Mouse (Mus musculus): Measurements from ENCODE around the gene Cdr2. TPM values are rescaled to one million over a fixed set of nuclear protein-coding genes. Genes with fewer than 3 reads are reported as not detected.
"Not testable (repeated sequence)": the region's sequence is repeated elsewhere in the genome, so short reads cannot be mapped to it uniquely, and the experiment has no call there.

Gene Cdr2
- total RNA-seq (2014; fragmentation: Nextera tagmentation) (32.2 and 39.0 TPM in 2 replicates), total RNA-seq (2017) (42.9 and 61.6 TPM in 2 replicates)

DNA sequence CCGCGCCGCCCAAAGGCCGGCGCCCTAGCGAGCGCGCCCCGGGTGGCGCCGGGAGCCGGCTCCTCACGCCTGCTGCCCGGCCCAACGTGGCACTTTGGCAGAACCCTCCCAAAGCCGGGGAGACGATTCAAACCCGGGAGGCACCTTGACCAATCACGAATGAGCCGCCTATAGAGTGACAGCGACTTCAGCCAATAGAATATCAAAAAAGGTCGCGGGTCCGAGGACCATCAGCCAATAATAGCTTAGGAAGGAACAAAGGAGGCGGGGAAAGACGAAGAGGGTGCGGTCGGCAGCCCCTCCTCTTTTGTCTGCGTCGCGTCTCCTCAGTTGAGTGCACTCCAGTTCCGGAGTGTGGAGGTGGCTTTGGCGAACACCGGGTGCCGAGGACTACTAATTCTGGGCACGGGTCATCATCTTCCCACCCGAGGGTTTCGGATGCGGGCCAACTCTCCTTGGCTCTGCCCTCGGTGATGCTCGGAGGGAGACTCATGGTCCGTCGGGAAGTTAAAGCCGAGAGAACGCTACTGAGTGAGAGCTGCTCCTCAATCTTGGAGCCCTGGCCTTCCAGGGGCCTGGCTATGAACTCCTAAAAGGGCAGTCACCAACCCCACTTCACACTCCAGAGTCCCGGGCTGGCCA lies at the start of gene Cdr2, which contains the start of gene Mfsd13b:
TSS of gene Cdr2 (minus strand) at position 113 of the 642 bp plus-strand sequence.
TSS of gene Mfsd13b (plus strand) at position 310 of the 642 bp plus-strand sequence.
- peak; percentile 84 for ATAC-seq (replicated peaks; ENCODE audit: low FRiP score, low TSS enrichment, poor library complexity, severe bottlenecking)

DNA sequence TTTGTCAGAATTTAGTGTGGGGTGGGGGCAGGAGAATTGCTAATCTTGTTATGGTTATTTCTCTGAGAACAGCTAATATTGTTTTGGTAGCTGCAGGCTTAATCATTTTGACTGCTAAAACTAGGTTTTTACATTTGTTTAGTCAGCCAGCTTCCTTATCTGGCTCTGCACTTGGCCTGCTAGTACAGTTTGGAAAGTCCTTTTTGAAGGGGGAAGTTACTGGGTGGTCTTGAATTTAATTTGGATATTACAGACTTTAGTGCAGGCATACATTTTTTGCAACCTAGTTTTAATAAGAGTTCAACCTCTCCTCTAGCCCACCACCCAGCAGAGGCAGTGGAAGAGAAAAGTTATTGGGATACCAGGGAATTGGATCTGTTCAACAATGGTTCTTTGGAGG lies 47.8 kb upstream of the Cdr2 start:
- ATAC-seq (replicated peaks; ENCODE audit: low FRiP score, low TSS enrichment, poor library complexity, severe bottlenecking) = not testable (repeated sequence)

DNA sequence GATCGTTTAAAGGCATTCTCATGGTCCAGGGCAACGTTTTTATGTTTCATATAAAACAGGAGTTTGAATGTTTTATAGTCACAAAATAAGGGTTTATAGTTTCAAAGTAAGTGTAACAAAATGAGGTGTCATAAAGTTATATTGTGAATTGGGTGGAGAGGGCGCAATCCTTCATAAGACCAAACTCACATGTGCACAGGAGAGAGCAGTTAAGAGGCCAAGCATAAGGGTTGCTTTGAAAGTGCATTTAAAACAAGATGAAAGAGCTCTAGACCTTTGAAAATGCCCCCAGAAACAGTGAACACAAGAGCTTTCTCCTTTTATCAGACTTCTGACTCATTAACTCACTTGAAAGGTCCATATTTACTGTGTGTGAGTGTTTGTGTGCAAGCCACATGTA lies 44.2 kb upstream of the Cdr2 start:
- no peak for ATAC-seq (replicated peaks; ENCODE audit: low FRiP score, low TSS enrichment, poor library complexity, severe bottlenecking)

DNA sequence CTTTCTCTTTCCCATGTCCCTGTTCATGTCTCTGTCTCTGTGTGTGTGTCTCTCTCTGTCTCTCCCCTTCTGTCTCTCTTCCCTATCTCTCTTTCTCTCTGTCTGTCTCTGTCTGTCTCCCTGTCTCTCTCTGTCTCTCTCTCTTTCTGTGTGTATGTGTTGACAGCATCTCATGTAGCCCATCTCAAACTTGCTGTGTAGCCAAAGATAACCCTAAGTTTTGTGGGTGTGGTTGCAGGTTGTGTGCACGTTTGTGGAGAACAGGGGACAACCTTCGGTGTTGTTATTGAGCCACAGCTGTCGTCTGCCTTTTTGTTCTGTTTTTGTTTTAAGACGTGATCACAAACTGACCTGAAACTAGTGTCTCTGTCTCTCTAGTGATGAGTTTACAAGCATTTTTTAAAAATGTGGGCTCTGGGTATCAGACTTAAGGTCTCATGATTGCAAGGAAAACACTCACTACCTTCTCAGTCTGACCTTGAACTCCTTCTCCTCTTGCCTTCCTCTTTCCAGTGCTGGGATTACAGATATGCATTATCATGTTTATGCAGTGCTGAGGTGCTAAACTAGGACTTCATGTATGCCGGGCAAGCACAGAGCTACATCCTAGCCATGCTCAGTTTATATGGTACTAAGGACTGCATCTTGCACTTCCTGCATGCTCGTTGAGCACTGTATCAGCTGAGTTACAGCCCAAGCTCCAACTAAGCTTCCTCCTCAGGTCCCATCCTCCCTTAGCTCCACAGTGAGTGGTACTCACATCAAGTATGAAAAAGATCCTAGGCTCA lies 43.3 kb upstream of the Cdr2 start:
- ATAC-seq (replicated peaks; ENCODE audit: low FRiP score, low TSS enrichment, poor library complexity, severe bottlenecking) = peak; percentile 59; the same call in 1 of the 2 replicates

DNA sequence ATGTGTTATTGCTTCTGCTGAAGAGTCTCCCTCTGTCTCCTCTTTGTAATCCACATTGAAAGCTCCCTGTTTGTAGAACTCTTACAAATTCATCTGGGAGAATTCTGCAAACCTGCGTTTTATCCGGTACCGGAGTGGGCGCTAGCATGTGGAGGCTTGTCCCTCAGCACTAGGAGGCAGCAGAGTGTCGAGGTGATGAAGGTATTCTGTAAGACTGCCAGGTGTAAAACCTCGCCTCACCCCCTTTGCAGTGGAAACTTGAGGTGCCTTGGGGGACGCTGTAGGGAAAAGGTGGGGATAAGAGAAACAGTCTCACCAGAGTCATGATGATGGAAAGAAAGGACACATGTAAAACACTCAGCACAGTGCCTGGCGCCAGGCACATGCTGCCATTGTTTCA lies 38.2 kb upstream of the Cdr2 start:
- ATAC-seq (replicated peaks; ENCODE audit: low FRiP score, low TSS enrichment, poor library complexity, severe bottlenecking) = peak; percentile 57; the same call in 1 of the 2 replicates

DNA sequence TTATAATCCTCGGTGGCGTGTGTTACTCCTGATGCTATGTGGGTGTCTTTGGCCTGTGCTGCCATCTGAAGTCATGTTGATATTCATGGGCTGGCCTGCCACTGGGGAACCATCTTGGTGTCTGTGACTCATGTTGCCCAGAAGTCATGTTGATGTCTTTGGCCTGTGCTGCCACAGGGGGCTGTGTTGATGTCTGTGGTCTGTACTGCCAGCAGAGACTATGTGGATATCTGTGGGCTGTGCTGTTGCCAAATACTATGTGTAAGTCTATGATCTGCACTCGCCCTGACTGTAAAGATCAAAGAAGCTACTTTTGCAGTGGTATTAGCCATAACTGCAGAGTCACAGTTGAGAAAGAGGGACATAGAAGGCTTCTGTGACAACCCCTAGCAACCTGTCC lies 36.7 kb upstream of the Cdr2 start:
- peak; percentile 55; the same call in 1 of the 2 replicates for ATAC-seq (replicated peaks; ENCODE audit: low FRiP score, low TSS enrichment, poor library complexity, severe bottlenecking)

DNA sequence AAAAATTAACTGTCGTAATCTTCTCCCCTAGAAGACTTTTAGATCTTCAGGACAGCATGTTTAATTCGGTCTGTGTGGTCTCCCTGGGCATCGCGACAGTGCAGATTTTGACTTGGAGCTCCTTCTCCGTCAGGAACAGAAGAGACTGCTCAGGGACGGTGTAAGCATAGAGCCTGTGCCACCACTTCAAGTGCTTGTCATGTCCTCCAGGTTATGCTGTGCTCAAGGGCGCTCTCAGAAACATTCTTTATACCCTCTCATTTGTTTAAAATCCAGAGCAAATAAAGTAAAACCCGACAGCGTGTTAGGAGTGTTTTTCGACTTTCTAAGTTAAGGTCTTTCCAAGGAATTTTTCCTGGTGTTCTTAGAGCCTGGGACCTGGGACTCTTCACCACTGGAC lies 32.4 kb upstream of the Cdr2 start:
- ATAC-seq (replicated peaks; ENCODE audit: low FRiP score, low TSS enrichment, poor library complexity, severe bottlenecking) = no peak

DNA sequence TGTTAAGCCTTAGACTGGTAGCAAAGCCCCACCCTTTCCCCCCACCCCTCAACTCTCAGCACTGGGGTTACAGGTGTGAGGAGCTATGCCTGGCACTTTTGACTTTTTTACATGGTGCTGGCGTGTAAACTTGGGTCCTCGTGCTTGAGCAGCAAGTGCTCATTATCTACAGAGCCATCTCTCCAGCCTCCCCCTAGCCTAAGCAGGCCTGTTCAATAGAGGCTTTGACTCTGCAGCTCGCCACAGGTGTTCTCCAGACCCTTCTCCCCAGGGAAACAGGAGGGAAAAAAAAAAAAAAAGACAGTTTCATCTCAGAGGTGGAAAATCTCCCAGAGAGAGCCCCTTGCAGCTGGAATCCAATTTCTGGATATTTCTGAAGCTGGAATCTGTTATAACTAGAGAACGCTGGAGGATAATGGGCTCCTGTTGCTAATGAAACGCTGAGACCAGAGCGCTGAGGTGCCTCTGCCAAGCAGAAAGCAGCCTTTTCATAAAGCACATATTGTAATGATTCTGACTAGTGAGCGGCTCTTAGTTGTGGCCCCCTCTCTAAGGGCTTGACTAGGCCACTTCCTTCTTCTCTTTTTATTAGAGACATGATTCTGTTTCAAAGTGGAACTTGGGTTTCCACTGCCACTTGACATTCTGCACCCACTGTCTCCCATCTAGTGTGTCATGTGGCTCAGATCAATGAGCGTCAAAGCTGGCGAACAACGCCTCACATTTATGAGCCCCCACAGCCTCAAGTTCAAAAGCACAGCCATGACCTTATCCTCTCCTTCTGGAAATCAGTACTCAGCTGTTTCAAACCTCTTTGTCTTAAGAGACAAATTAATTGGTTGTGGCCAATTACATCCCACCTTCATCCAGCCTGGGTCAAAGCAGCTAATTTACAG lies 29.9 kb upstream of the Cdr2 start:
- no peak for ATAC-seq (replicated peaks; ENCODE audit: low FRiP score, low TSS enrichment, poor library complexity, severe bottlenecking)

DNA sequence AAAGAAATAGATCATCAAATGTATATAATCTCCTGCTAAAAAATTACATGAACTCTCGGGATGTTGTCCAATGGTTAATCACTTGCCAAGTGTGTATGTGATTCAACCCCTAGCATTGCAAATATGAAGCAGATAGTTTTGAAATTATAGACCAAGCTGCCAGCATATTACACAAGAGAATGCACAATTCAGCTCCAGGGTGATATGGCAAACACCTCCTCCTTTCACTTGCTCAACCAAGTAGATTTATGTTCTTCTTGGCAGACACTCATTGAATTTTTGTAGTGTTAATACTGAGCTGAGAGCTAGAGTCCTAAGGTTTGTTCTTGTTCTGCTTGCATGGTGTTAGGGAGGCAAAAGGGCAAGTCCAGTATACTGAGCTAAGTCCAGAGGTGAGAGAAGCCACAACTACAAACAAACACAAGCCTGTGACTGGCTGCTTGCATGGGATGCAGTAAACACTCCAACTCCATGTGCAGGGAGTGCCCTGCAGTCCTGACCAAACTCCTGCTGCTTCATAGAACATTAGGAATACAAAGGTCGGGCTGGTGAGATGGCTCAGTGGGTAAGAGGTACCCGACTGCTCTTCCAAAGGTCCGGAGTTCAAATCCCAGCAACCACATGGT lies 21.8 kb upstream of the Cdr2 start:
- ATAC-seq (replicated peaks; ENCODE audit: low FRiP score, low TSS enrichment, poor library complexity, severe bottlenecking) = no peak

DNA sequence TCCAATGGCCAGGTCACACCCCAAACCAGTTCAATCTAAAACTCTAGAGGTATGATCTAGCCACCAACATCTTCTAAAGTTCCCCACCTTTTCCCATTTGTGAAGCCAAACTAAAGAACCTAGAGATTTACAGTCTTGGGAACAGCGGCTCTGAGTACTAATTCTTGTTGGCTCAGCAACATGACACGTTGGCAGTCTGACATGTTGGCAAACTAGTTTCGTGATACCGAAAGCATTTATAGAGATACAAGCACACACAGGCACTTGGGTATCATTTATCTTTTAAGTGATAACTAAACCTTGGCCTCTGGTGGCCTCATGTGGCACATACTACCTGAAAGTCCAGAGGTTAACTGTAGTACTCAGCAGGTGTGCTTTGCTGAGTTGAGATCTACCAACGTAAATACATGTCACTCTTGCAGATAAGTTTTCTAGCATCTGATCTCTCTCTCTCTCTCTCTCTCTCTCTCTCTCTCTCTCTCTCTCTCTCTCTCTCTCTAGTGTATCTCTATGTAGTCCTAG lies 20.4 kb upstream of the Cdr2 start:
- ATAC-seq (replicated peaks; ENCODE audit: low FRiP score, low TSS enrichment, poor library complexity, severe bottlenecking) = no peak

DNA sequence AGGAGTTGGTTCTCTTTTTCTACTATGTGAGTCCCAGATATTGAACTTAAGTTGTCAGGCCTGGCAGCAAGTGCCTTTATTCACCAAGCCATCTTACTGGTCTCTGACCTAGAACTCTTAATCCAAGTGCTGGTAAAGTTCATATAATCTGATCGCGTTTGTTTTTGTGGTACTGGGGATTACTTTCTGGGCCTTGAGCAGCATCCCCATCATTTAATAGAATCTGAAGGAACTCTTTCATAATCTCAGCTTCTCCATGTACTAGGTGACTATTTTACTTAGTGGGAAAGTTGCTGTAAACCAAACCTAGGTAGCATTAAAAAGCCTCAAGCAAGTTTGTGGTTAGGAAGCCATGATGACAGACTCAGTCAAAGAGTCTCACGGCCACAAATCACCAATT lies 19.8 kb upstream of the Cdr2 start:
- ATAC-seq (replicated peaks; ENCODE audit: low FRiP score, low TSS enrichment, poor library complexity, severe bottlenecking) = no peak

DNA sequence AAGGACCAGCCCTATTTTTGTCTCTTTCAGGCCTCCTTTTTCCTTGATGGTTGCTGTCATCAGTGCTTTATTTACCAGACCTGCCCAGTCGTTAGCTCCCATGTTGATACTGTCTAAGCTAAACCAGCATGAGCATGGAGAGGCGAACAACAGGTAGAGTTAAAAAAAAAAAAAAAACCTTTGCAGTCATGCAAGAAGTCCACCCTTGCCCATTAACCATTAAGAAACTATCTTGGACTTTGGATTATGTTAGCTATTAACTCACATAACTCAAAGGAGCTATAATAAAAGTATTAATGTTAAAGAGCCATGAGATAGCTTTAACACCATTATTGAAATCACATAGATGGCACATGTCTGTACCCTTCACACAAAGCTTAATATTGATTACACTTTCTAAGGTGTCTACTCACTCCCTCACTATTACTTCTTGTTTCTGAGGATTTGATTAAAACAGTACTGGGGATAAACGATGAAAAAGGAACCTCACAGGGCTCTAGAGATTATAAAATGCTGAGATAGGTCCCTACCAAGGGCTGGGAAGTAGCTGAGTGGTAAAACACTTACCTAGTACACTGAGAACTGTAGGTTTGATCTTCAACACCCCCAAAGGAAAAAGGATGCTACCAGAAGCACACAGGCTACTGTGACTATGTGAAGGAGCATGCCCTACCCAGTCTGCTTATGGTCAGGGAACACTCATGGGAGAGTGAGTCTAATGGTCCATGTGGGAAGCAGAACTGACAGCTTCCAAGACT lies 18.1 kb upstream of the Cdr2 start:
- no peak for ATAC-seq (replicated peaks; ENCODE audit: low FRiP score, low TSS enrichment, poor library complexity, severe bottlenecking)

DNA sequence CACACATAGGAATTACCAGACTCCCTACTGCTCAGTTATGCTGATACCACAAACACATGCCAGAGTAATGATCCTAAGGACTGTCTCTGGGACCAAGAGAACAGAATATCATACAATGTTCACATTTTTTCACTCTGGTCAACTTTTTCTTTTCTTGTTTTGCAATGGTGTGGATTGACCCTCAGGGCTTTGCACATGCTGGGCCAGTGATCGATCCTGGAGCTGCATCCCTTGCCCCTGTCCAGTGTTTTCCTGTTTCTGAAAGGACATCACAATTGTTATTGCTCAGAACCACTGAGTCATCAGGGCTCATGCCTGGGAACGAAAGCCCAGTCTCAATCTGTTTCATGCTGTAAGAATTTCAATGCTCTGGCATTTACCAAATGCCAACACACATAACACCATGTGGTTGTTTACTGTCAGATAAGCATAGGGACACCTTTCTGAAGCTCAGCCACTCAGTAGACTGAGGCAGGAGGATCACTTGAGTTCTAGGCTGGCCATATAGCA lies 17.0 kb upstream of the Cdr2 start:
- no peak for ATAC-seq (replicated peaks; ENCODE audit: low FRiP score, low TSS enrichment, poor library complexity, severe bottlenecking)

DNA sequence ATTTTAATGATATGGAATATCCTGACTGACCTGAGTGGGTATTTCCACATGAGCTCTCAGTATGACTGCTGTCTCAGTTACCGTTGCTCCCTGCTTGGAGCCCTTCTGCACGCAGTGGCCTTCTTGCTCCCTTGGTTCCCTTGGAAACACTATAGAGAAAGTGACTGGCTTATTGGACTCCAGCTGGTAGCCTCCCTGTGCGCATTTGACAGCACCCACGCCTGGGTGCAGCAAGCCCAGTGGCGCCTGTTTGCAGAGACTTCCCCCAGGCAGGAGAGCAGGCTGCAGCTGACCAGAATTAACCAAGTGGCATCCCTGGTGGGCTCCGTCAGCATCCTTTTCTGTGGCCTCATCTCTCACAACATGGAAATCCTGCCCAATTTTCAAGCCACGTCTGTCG lies 9.1 kb upstream of the Cdr2 start:
- no peak for ATAC-seq (replicated peaks; ENCODE audit: low FRiP score, low TSS enrichment, poor library complexity, severe bottlenecking)

DNA sequence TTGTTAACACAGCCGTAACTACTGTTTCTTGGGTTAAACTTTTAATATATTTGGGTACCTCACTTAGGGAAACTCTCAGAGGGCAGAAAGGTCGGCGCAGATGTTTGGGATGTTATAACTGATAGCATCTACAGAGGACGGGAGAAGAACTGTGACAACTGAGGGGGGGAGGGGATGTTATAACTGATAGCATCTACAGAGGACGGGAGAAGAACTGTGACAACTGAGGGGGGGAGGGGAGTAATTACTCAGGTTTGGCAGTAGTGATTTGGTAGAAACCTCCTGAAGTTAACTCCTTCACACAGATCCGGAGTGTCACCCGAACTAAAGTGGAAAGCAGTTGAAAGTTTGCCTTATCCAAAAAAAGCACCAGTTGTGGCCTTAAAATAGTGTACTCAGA lies 856 bp upstream of the Cdr2 start:
- no peak for ATAC-seq (replicated peaks; ENCODE audit: low FRiP score, low TSS enrichment, poor library complexity, severe bottlenecking)

DNA sequence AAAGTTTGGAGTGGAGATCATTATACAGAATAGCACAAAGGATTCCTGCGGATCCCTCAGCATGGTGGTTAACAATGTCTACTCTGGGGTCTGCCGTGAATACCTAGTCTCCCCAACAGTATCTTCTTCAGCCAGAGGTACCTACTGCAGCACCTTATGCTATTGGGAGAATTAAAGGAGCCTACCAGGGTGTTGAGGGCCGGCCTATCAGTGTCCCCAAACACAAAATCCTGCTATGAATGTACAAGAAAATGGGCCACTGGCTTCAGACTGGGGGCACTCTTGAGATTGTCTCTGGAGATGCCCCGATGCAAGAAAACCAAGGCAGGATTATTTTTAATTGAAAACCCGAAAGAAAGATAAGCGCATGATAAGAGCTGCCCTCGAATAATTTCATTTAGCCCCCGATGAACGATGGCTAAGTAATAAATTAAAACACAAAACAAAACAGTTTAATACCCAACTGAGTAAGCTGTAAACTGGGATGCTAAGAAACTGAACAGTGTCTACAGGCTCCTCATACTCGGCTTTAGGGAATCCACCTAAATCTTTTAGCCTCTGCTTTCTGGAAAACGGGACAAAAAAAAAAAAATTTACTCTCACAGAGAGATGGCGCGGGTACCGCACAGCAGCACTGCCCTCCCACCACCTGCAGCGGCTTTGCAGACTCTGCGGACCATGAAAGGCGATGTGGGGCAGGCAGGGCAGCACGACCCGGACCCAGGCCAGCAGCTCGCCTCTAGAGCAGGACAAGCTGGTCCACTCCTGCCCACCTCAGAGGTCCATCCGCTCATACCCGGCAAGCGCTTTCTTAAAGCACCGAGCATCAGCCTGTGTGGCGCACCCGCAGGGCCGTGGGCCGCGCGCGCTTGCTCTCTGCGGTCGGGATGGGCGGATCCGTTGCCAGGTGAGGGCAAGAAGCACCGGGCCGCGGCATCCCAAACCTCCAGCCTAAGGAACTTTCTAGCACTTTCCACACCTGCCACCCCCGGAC lies 884 bp downstream of the Cdr2 start:
- 0 out of 2 replicates have a peak, but pooled peaks have one; percentile 15 for ATAC-seq (replicated peaks; ENCODE audit: low FRiP score, low TSS enrichment, poor library complexity, severe bottlenecking)

DNA sequence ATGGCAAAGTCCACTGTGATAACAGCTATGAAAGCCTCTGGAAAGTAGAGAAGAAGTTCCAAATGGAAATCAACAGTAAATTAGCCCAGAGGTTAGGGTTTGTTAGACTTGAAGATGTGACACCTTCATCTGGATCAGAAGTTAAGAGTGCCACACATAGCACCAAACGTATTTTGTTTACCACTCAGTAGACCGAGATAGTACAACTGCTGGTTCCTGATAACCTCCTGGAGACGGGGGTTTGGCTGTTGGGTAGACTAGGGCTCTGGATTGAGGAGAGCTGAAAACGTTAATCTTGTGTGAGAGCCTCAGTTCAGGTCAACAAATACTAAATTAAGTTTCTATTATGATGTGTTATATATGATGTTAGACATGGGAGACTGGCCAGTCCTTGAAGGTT lies 2.1 kb downstream of the Cdr2 start:
- peak; percentile 71 for ATAC-seq (replicated peaks; ENCODE audit: low FRiP score, low TSS enrichment, poor library complexity, severe bottlenecking)

All from megakaryocyte-erythroid progenitor cell, adult 5-6 weeks (primary cell).